ENCODE assay signal across 7 mouse cellular contexts in the genomic region with DNA sequence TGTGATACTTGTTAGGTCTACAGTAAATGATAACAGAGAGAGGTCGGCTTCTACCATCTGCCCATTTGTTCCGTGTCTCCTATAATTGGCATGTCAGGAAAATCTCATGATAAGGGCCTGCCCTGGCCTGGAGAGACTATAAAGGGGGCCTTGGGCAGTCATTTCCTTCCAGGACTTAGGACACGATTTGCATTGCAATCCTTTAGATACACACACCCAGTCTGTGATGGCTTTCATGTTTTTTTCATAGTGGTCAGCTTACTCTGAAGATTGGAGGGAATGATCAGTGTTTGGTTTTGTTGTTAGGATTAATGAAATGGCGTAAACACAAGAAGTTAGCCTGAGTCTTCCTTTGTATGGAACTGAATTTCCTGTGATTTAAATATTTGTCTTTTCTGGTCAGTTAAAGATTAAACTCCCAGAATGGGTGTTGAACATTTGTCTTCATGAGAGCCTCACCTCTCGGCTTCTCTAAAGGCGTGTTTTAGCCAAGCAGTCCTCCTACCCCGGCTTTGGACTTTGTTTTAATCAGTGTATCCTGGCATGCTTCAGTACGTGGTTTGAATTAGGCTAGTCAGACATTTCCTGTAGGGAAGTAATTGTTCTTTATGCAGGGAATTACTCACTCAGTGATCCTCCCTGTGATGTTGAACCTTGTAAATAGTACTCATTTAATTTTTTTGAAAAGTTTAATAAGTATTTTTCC.
A peak's percentile ranks its signal among the peaks of the same experiment; 100 is the strongest.
DNase-seq lines count a peak whose midpoint lies in the region; ATAC-seq and TF ChIP-seq lines count a peak whose summit lies in the region.

No protein-coding gene starts in this region.

- TF ChIP-seq EP300 in liver, embryonic 14.5 days (IDR thresholded peaks at IDR 0.05; ENCODE audit: low read depth), result no peak

- 10% methylated on average over 8 of the region's 8 CpGs for WGBS in midbrain, embryonic 13.5 days
- 18% methylated on average over 8 of the region's 8 CpGs for WGBS in midbrain, embryonic 10.5 days
- 16% methylated on average over 8 of the region's 8 CpGs for WGBS in hindbrain, embryonic 15.5 days
- 25% methylated on average over 8 of the region's 8 CpGs for WGBS in liver, embryonic 14.5 days (ENCODE audit: insufficient replicate concordance)

- 0 out of 2 replicates have a peak, but pooled peaks have one; percentile 37 for ATAC-seq in midbrain, embryonic 13.5 days
- ATAC-seq in hindbrain, embryonic 15.5 days (ENCODE audit: low FRiP score, low read depth), result no peak
- ATAC-seq in liver, embryonic 14.5 days (ENCODE audit: insufficient read depth), result no peak

- DNase-seq in midbrain, embryonic 10.5 days (ENCODE audit: low spot score), result no peak
- no peak for DNase-seq in liver, embryonic 14.5 days (ENCODE audit: low read depth in 3 of 3, low spot score in 3 of 3)
- peak; percentile 63 for DNase-seq in yolk sac, embryonic 10.5 days (ENCODE audit: low spot score)
- DNase-seq in adrenal gland, postnatal 4 days (ENCODE audit: low spot score in 2 of 2), result no peak
- no peak for DNase-seq in testis, postnatal 10 days (ENCODE audit: low spot score)

- H3K9ac ChIP-seq in midbrain, embryonic 13.5 days (replicated peaks), result no peak overlapping the region
- no peak overlapping the region for H3K9ac ChIP-seq in hindbrain, embryonic 15.5 days
- no peak overlapping the region for H3K9ac ChIP-seq in liver, embryonic 14.5 days (replicated peaks)

- no peaks in the 10 kb centered on the region for H3K36me3 ChIP-seq in midbrain, embryonic 13.5 days
- peaks cover 4% of the 10 kb centered on the region; the same call in 1 of the 2 replicates for H3K36me3 ChIP-seq in midbrain, embryonic 10.5 days
- H3K36me3 ChIP-seq in hindbrain, embryonic 15.5 days, result no peaks in the 10 kb centered on the region
- H3K36me3 ChIP-seq in liver, embryonic 14.5 days (replicated peaks; ENCODE audit: control insufficient read depth, insufficient read depth, low read depth), result no peaks in the 10 kb centered on the region

- H3K27ac ChIP-seq in midbrain, embryonic 13.5 days, result peak overlapping the region; percentile 46; the same call in 1 of the 2 replicates
- H3K27ac ChIP-seq in midbrain, embryonic 10.5 days (replicated peaks), result no peak overlapping the region
- H3K27ac ChIP-seq in hindbrain, embryonic 15.5 days (replicated peaks), result peak overlapping the region; percentile 51
- H3K27ac ChIP-seq in liver, embryonic 14.5 days, result no peak overlapping the region

- no peak overlapping the region for H3K4me2 ChIP-seq in midbrain, embryonic 13.5 days (replicated peaks)
- no peak overlapping the region for H3K4me2 ChIP-seq in hindbrain, embryonic 15.5 days
- peak overlapping the region; percentile 34 for H3K4me2 ChIP-seq in liver, embryonic 14.5 days (ENCODE audit: low read depth)

- no peak overlapping the region for H3K4me3 ChIP-seq in midbrain, embryonic 13.5 days (replicated peaks)
- H3K4me3 ChIP-seq in midbrain, embryonic 10.5 days, result no peak overlapping the region
- no peak overlapping the region for H3K4me3 ChIP-seq in hindbrain, embryonic 15.5 days
- H3K4me3 ChIP-seq in liver, embryonic 14.5 days (ENCODE audit: insufficient read depth in 1 of 2, low read depth in 2 of 2, low read length in 2 of 2), result no peak overlapping the region

- no peak for TF ChIP-seq CTCF in liver, embryonic 14.5 days (IDR thresholded peaks at IDR 0.05; ENCODE audit: low read depth)

- no peaks in the 10 kb centered on the region for H3K27me3 ChIP-seq in midbrain, embryonic 13.5 days
- peaks cover 7% of the 10 kb centered on the region; the same call in 1 of the 2 replicates for H3K27me3 ChIP-seq in midbrain, embryonic 10.5 days (ENCODE audit: low read depth, poor library complexity, severe bottlenecking)
- no peaks in the 10 kb centered on the region for H3K27me3 ChIP-seq in hindbrain, embryonic 15.5 days
- no peaks in the 10 kb centered on the region for H3K27me3 ChIP-seq in liver, embryonic 14.5 days (ENCODE audit: control insufficient read depth, insufficient read depth, low read length)

- no peaks in the 10 kb centered on the region for H3K9me3 ChIP-seq in midbrain, embryonic 13.5 days
- H3K9me3 ChIP-seq in midbrain, embryonic 10.5 days (replicated peaks), result no peaks in the 10 kb centered on the region
- H3K9me3 ChIP-seq in hindbrain, embryonic 15.5 days, result no peaks in the 10 kb centered on the region
- H3K9me3 ChIP-seq in liver, embryonic 14.5 days (ENCODE audit: control insufficient read depth, low read length), result no peaks in the 10 kb centered on the region

- H3K4me1 ChIP-seq in midbrain, embryonic 13.5 days (replicated peaks), result peaks cover 28% of the 10 kb centered on the region
- H3K4me1 ChIP-seq in midbrain, embryonic 10.5 days, result peaks cover 39% of the 10 kb centered on the region
- peaks cover 20% of the 10 kb centered on the region for H3K4me1 ChIP-seq in hindbrain, embryonic 15.5 days (replicated peaks)
- H3K4me1 ChIP-seq in liver, embryonic 14.5 days (replicated peaks; ENCODE audit: control insufficient read depth in 2 of 2, insufficient read depth in 2 of 2, low read length in 1 of 2), result peaks cover 5 to 16% of the 10 kb centered on the region in 2 experiments; a peak in 2 of 4 replicates

Comparison
In these comparisons a context has a peak if more than half of its experiments do, and no peak if none do; other contexts are left out.
1. H3K27ac ChIP-seq: peak in midbrain, embryonic 13.5 days (single experiment) and hindbrain, embryonic 15.5 days (single experiment); none in midbrain, embryonic 10.5 days (single experiment) and liver, embryonic 14.5 days (single experiment).